In genomic region chr12:16764776-16765445, GRCm38 (mm10) we compare ENCODE assay signal across 17 mouse cellular contexts. TPM values are rescaled to one million over a fixed set of nuclear protein-coding genes. Genes with fewer than 3 reads are reported as not detected.
DNase-seq lines count a peak whose midpoint lies in the region; ATAC-seq lines count a peak whose summit lies in the region.
"Had no signal": no experiment of that assay in that cellular context is flagged by ENCODE, and none has a peak within 500 bp of the region (broad histone marks: within the 10 kb centered on the region; RNA-seq: fewer than 3 reads in every experiment).

No protein-coding gene starts in this region.

- H3K9ac ChIP-seq in heart, embryonic 11.5 days (ENCODE audit: low read depth, low read length): no peak overlapping the region
- H3K9ac ChIP-seq: embryonic facial prominence, embryonic 12.5 days; hindbrain, embryonic 12.5 days; intestine, embryonic 15.5 days; liver, embryonic 12.5 days; neural tube, embryonic 12.5 days had no signal

- no peak for DNase-seq in heart, postnatal 14 days
- DNase-seq in ovary, adult 18-20 months (ENCODE audit: low spot score): peak; percentile 96
- no peak for DNase-seq in ovary, postnatal 10 days (ENCODE audit: low spot score)
- peak; percentile 16 to 59 for DNase-seq in adrenal gland, postnatal 4 days (ENCODE audit: low spot score in 2 of 2)
- DNase-seq in cerebellum, adult 8-10 months: no peak
- DNase-seq in layer of hippocampus, adult 18-20 months (ENCODE audit: low spot score in 2 of 2): no peak
- DNase-seq: cerebellum, adult 11-12 months; kidney, postnatal 10 days; layer of hippocampus, adult 9-11 months had no signal

- ATAC-seq in heart, embryonic 11.5 days (replicated peaks; ENCODE audit: insufficient number of reproducible peaks, low FRiP score, low TSS enrichment): 0 out of 2 replicates have a peak, but pooled peaks have one; percentile 26
- ATAC-seq: intestine, embryonic 15.5 days; liver, embryonic 12.5 days had no signal

- H3K36me3 ChIP-seq in heart, embryonic 11.5 days (ENCODE audit: control insufficient read depth, insufficient read depth, low read length): no peaks in the 10 kb centered on the region
- H3K36me3 ChIP-seq: hindbrain, embryonic 12.5 days; intestine, embryonic 15.5 days; liver, embryonic 12.5 days; neural tube, embryonic 12.5 days had no signal

- H3K4me3 ChIP-seq in heart, embryonic 11.5 days (ENCODE audit: low read depth, low read length): no peak overlapping the region
- H3K4me3 ChIP-seq: embryonic facial prominence, embryonic 12.5 days; hindbrain, embryonic 12.5 days; intestine, embryonic 15.5 days; liver, embryonic 12.5 days; megakaryocyte, embryonic 14.5 days; neural tube, embryonic 12.5 days had no signal

- peaks cover 37% of the 10 kb centered on the region for H3K4me1 ChIP-seq in heart, embryonic 11.5 days (ENCODE audit: control insufficient read depth, insufficient read depth, low read length)
- H3K4me1 ChIP-seq: hindbrain, embryonic 12.5 days; liver, embryonic 12.5 days had no signal

- H3K27me3 ChIP-seq in heart, embryonic 11.5 days (ENCODE audit: control insufficient read depth, insufficient read depth, low read length): no peaks in the 10 kb centered on the region
- H3K27me3 ChIP-seq: embryonic facial prominence, embryonic 12.5 days; hindbrain, embryonic 12.5 days; intestine, embryonic 15.5 days; liver, embryonic 12.5 days; neural tube, embryonic 12.5 days had no signal

- intact Hi-C loops in heart, postnatal 14 days (cut with DNase I): no loop called here

- 52% methylated on average over 12 of the region's 12 CpGs for WGBS in heart, embryonic 11.5 days (ENCODE audit: insufficient replicate concordance)

- H3K27ac ChIP-seq in heart, embryonic 11.5 days (ENCODE audit: low read depth, low read length): 0 out of 2 replicates have a peak overlapping the region, but pooled peaks have one; percentile 46
- H3K27ac ChIP-seq: embryonic facial prominence, embryonic 12.5 days; hindbrain, embryonic 12.5 days; intestine, embryonic 15.5 days; liver, embryonic 12.5 days; neural tube, embryonic 12.5 days had no signal

- no peak overlapping the region for H3K4me2 ChIP-seq in heart, embryonic 11.5 days
- H3K4me2 ChIP-seq: embryonic facial prominence, embryonic 12.5 days; hindbrain, embryonic 12.5 days; intestine, embryonic 15.5 days; liver, embryonic 12.5 days; neural tube, embryonic 12.5 days had no signal

- no peaks in the 10 kb centered on the region for H3K9me3 ChIP-seq in heart, embryonic 11.5 days (replicated peaks; ENCODE audit: control insufficient read depth, low read length)
- H3K9me3 ChIP-seq: intestine, embryonic 15.5 days; liver, embryonic 12.5 days; megakaryocyte, embryonic 14.5 days; neural tube, embryonic 12.5 days had no signal

RNA-seq across cellular contexts. Expression of gene Greb1, which starts 35.8 kb away (rescaled TPM):
- polyA plus RNA-seq in heart, embryonic 11.5 days (2014; fragmentation: Nextera tagmentation; extraction: Ambion mirVana): 1.9 and 3.1 TPM in 2 replicates
- total RNA-seq in heart, postnatal 14 days (2021): under 1 TPM; 0.19 to 0.90 TPM
- 10 to 100 TPM; 62.1 to 69.5 TPM for total RNA-seq in adrenal gland, postnatal 4 days (2021)
- under 1 TPM; 0.28 to 0.72 TPM for total RNA-seq in layer of hippocampus, adult 18-20 months (2021)
- total RNA-seq: MEL had no signal

RNA-seq across cellular contexts. Expression of gene E2f6, which starts 45.9 kb away (rescaled TPM):
- polyA plus RNA-seq in heart, embryonic 11.5 days (2014; fragmentation: Nextera tagmentation; extraction: Ambion mirVana): 56.0 and 59.7 TPM in 2 replicates
- 10 to 100 TPM; 57.2 to 60.7 TPM for total RNA-seq in heart, postnatal 14 days (2021)
- 10 to 100 TPM; 37.2 to 41.4 TPM for total RNA-seq in adrenal gland, postnatal 4 days (2021)
- 10 to 100 TPM; 35.2 to 37.1 TPM for total RNA-seq in layer of hippocampus, adult 18-20 months (2021)

Comparison
In these comparisons a context has a peak if more than half of its experiments do, and no peak if none do; other contexts are left out.
1. DNase-seq: peak in ovary, adult 18-20 months (single experiment) and adrenal gland, postnatal 4 days (2 of 2); none in heart, postnatal 14 days (0 of 2), ovary, postnatal 10 days (single experiment), cerebellum, adult 8-10 months (single experiment) and layer of hippocampus, adult 18-20 months (0 of 2).
2. RNA of gene Greb1, which starts 35.8 kb away (total RNA-seq): 62.1 to 69.5 TPM in adrenal gland, postnatal 4 days; 0.19 to 0.90 TPM in heart, postnatal 14 days and 0.28 to 0.72 TPM in layer of hippocampus, adult 18-20 months; every median in the first group is over 10 times any median in the second.